Mouse (Mus musculus) activated CD4-positive, CD25-positive, alpha-beta regulatory T cell, adult 4 months (primary cell): ENCODE results near the gene Col11a2. TPM values are rescaled to one million over a fixed set of nuclear protein-coding genes. Genes with fewer than 3 reads are reported as not detected.

Experiments
- ATAC-seq: one replicate; pipeline ENCODE4 v1.8.0; 2017
- polyA plus RNA-seq, 2 experiments: library from polyadenylated mRNA; unstranded; fragments of 100-300 nt; shearing (Covaris generic); gene quantifications; one replicate each; pipeline ENCODE4 v1.2.1; 2017

Gene Col11a2
- polyA plus RNA-seq, 2 experiments from 2014 or later, result 0.07 to 0.20 TPM

DNA sequence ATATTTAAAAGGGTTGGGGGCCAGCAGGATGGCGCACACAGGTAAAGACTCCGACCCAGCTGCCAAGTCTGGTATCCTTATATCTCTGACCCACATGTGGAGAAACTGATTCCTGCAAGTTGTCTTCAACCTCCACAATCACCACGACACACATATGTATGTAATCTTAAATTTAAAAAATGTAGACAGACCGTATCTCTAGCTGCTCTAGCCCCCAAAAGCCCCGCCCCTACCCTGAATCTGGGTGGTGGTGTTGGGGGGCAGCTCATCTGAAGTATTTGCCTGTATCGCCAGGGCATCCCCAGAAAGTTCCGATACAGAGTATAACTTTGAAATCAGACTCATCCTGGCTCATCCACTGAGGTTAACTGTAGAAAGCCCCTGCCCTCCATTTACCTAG, 67.3 kb downstream of the Col11a2 start:
- no peak for ATAC-seq

DNA sequence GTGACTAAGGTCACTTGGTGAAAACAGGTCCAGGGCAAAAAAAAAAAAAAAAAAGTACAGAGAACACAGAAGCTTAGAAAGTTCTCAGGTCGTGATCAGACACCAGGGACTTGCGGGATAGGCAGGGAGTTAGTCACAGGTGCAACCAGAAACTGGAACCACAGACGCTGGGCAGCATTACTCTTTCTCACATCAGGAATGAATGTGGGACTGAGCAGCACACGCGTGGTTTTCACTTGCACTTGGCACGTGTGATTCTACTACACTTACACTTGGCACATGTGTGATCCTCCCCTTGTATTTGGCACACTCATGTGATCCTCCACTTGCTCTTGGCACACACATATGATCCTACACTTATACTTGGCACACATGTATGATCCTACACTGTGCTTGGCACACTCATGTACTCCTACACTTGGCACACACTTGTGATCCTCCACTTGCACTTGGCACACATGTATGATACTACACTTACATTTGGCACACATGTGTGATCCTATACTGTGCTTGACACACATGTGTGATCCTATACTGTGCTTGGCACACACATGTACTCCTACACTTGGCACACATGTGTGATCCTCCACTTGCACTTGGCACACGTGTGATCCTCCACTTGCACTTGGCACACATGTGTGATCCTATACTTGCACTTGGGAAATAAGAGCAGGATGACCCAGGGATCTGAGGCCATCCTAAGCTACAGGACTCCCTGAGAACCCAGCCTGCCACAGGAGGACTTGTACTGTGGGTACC, 68.1 kb downstream of the Col11a2 start:
- no peak for ATAC-seq

DNA sequence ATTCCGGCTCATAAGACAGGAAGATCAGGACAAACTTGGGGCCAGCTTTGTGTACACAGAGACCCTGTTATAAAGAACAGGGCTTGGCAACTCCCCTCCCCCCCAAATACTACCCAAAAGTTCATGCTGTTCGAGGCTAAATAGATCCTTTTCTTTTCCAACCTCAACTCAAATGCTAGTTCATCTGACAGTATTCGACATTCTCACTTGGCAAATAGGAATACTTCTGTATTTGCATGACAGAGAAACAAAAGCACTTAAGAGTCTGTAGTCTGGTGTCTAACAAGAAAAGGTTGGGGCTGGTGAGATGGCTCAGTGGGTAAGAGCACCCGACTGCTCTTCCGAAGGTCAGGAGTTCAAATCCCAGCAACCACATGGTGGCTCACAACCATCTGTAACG, 69.2 kb downstream of the Col11a2 start:
- ATAC-seq, result no peak

DNA sequence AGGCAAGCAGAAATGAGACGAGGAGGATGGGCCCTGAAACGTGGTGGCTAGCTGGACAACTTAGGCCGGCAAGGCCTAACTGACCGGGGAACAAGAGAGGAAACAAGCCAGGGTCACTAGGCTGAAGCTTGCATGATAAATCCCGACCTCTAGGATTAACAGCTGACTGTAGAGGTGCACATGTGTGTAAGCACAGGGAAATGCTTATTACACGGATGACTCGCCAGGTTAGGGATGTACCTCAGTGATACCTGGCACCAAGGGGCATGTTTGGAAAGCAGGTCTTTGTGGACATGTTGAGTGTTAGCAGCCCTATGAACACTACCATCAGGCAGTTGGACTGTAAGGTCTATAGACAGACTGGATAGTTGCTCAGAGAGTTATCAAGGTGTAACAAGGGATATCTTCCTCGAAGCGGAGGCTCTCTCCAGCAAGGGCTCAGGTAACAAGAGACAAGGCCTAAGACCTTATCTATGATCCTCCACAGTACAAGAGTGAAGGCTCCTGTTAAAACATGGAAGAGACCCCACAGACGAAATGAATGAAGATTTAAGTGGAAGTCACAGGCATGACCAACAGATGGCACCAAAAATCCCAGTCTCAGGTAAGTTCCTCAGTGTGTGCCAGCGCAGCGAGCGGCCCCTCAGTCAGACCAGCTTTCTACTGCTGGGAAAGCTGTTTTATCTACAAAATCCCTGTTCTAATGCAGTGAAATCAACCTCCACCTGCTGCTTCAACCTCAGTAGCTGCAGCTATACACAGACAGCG, 70.0 kb downstream of the Col11a2 start:
- ATAC-seq, result no peak

DNA sequence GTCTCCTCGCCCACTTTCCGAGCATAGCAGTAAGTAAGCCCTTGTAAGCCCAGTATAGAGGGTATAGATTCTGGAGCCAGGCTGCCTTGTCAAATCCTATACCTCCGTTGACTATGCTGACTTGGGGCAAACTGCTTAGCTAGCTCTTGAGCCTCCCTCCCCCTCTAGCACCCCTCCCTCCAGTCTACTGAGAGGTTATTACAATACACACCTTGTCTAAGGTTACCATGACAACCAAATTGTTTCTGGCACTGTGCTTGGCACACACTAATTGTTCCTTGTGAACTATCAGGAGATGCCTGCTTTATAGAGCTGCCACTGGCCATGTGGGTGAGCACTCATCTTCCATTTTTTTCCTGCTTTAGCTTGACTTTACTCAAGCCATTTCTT, 70.6 kb downstream of the Col11a2 start:
- no peak for ATAC-seq

DNA sequence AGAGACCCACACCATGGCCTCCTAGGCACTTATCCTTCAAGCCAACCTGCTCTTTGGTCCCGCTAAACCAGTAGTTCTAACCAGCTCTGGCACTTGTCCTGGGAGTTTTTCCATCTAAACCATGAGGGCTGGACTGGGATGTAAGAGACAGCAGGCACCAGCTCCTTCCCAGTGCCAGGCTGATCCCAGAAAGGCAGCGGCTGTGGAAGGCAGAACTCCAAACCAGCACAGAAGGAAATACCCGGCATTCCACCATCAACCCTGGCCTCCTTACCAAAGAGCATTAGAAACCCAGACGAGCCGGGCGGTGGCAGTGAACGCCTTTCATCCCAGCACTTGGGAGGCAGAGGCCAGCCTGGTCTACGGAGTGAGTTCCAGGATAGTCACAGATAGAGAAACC, 71.1 kb downstream of the Col11a2 start:
- no peak for ATAC-seq

DNA sequence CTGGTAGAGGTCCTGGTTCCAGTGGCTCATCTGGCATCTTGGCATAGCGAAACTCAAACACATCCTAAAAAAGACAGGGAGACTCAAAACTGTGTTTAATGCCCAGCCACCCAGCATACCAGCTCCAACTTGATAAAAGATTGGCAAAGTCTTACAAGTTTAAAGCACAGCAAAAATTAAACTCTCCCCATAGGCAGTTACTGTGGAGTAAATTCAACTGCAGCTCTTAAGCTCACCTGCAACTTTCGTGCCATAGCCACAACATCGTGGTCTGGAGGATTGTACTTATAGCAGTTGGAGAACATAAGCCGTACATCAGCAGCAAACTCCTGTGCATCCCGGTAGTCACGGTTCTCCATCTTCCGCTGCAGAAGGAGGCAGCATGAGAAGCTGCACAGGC, 74.9 kb downstream of the Col11a2 start:
- no peak for ATAC-seq

Other genes starting within 250 kb of the Col11a2 start
- 1 to 10 TPM; 1.9 to 3.3 TPM for gene Kank3, start 228.9 kb upstream of the Col11a2 start, polyA plus RNA-seq
- 1,000 to 10,000 TPM; 1,524 to 2,342 TPM for gene Rps28, start 214.9 kb upstream of the Col11a2 start, polyA plus RNA-seq
- gene Ndufa7, start 214.9 kb upstream of the Col11a2 start, polyA plus RNA-seq, result 100 to 1,000 TPM; 389 to 432 TPM
- gene Cd320, start 196.3 kb upstream of the Col11a2 start, polyA plus RNA-seq, result 10 to 100 TPM; 11.4 to 15.9 TPM
- not detected for gene Gm7029, start 165.6 kb upstream of the Col11a2 start, polyA plus RNA-seq
- 1 to 10 TPM; 1.5 to 2.5 TPM for gene Kifc1, start 148.8 kb upstream of the Col11a2 start, polyA plus RNA-seq
- gene Platr17, start 134.3 kb upstream of the Col11a2 start, polyA plus RNA-seq, result 10 to 100 TPM in 1 of 2 experiments, 1 to 10 TPM in 1; 6.5 to 15.4 TPM
- 100 to 1,000 TPM in 1 of 2 experiments, 10 to 100 TPM in 1; 97.4 to 149 TPM for gene Daxx, start 130.0 kb upstream of the Col11a2 start, polyA plus RNA-seq
- 100 to 1,000 TPM; 299 to 436 TPM for gene Tapbp, start 123.5 kb upstream of the Col11a2 start, polyA plus RNA-seq
- gene Zbtb22, start 123.5 kb upstream of the Col11a2 start, polyA plus RNA-seq, result 1 to 10 TPM; 4.1 to 4.7 TPM
- gene Rgl2, start 109.9 kb upstream of the Col11a2 start, polyA plus RNA-seq, result 10 to 100 TPM; 26.5 to 34.3 TPM
- 100 to 1,000 TPM; 113 to 146 TPM for gene Pfdn6, start 99.1 kb upstream of the Col11a2 start, polyA plus RNA-seq
- 10 to 100 TPM; 11.8 to 16.6 TPM for gene Wdr46, start 98.8 kb upstream of the Col11a2 start, polyA plus RNA-seq
- 10 to 100 TPM; 18.7 to 19.0 TPM for gene B3galt4, start 87.9 kb upstream of the Col11a2 start, polyA plus RNA-seq
- gene Vps52, start 83.6 kb upstream of the Col11a2 start, polyA plus RNA-seq, result 10 to 100 TPM; 25.1 to 28.2 TPM
- gene Rps18, start 83.4 kb upstream of the Col11a2 start, polyA plus RNA-seq, result 1,000 to 10,000 TPM; 6,680 to 7,218 TPM
- gene H2-K1, start 39.1 kb upstream of the Col11a2 start, polyA plus RNA-seq, result 1,000 to 10,000 TPM; 4,668 to 6,585 TPM
- gene Ring1, start 14.8 kb upstream of the Col11a2 start, polyA plus RNA-seq, result 1 to 10 TPM; 2.2 to 3.4 TPM
- gene H2-Ke6, start 11.4 kb upstream of the Col11a2 start, polyA plus RNA-seq, result 10 to 100 TPM; 29.3 to 35.2 TPM
- 10 to 100 TPM; 34.6 to 49.4 TPM for gene Slc39a7, start 7.8 kb upstream of the Col11a2 start, polyA plus RNA-seq
- gene Rxrb, start 7.6 kb upstream of the Col11a2 start, polyA plus RNA-seq, result 1 to 10 TPM; 7.2 to 9.0 TPM
- gene H2-Oa, start 52.9 kb downstream of the Col11a2 start, polyA plus RNA-seq, result 10 to 100 TPM; 42.9 to 45.4 TPM
- 100 to 1,000 TPM; 152 to 211 TPM for gene H2-DMa, start 80.1 kb downstream of the Col11a2 start, polyA plus RNA-seq
- gene Brd2, start 83.2 kb downstream of the Col11a2 start, polyA plus RNA-seq, result 100 to 1,000 TPM in 1 of 2 experiments, 10 to 100 TPM in 1; 99.8 to 116 TPM
- 10 to 100 TPM in 1 of 2 experiments, 1 to 10 TPM in 1; 4.8 to 19.7 TPM for gene H2-DMb2, start 103.9 kb downstream of the Col11a2 start, polyA plus RNA-seq
- 1 to 10 TPM; 1.9 to 3.7 TPM for gene H2-DMb1, start 113.6 kb downstream of the Col11a2 start, polyA plus RNA-seq
- gene Tap1, start 148.1 kb downstream of the Col11a2 start, polyA plus RNA-seq, result 100 to 1,000 TPM; 134 to 207 TPM
- gene Psmb9, start 148.3 kb downstream of the Col11a2 start, polyA plus RNA-seq, result 100 to 1,000 TPM; 320 to 348 TPM
- gene Psmb8, start 158.3 kb downstream of the Col11a2 start, polyA plus RNA-seq, result 1,000 to 10,000 TPM in 1 of 2 experiments, 100 to 1,000 TPM in 1; 892 to 1,228 TPM
- 100 to 1,000 TPM in 1 of 2 experiments, 10 to 100 TPM in 1; 68.0 to 148 TPM for gene Tap2, start 164.1 kb downstream of the Col11a2 start, polyA plus RNA-seq
- gene H2-Ob, start 199.5 kb downstream of the Col11a2 start, polyA plus RNA-seq, result 10 to 100 TPM; 57.3 to 70.9 TPM
- gene H2-Ab1, start 218.3 kb downstream of the Col11a2 start, polyA plus RNA-seq, result 10 to 100 TPM in 1 of 2 experiments, 1 to 10 TPM in 1; 3.7 to 69.9 TPM
- 10 to 100 TPM in 1 of 2 experiments, 1 to 10 TPM in 1; 4.0 to 79.3 TPM for gene H2-Aa, start 248.4 kb downstream of the Col11a2 start, polyA plus RNA-seq